Mouse (Mus musculus): ENCODE results near the gene Ggact. TPM values are rescaled to one million over a fixed set of nuclear protein-coding genes. Genes with fewer than 3 reads are reported as not detected.

Ggact gene
- polyA plus RNA-seq, 1 experiment from 2014 or later = 10.5 TPM

- H3K4me1 ChIP-seq (ENCODE audit: control insufficient read depth, insufficient read depth, low read length) = no peaks in the 10 kb centered on the region
- no peak overlapping the region for H3K9ac ChIP-seq (ENCODE audit: low read length)
- DNase-seq (ENCODE audit: low spot score) (no peak), ATAC-seq (ENCODE audit: insufficient number of reproducible peaks, low FRiP score, low TSS enrichment, low read depth) (no peak)
- no peak overlapping the region for H3K4me2 ChIP-seq (ENCODE audit: low read depth, severe bottlenecking)
- H3K27me3 ChIP-seq (ENCODE audit: control insufficient read depth, insufficient read depth, low read length) = no peaks in the 10 kb centered on the region
- H3K4me3 ChIP-seq (ENCODE audit: low read depth, low read length) = no peak overlapping the region
- H3K9me3 ChIP-seq (ENCODE audit: control insufficient read depth, low read length) = no peaks in the 10 kb centered on the region
- WGBS = 93% methylated on average over 1 of the region's 1 CpGs
- H3K36me3 ChIP-seq (ENCODE audit: control insufficient read depth, insufficient read depth, low read length) = no peaks in the 10 kb centered on the region; the same call in 1 of the 2 replicates
- H3K27ac ChIP-seq (replicated peaks; ENCODE audit: low read depth, low read length) = no peak overlapping the region
These were observed 8.6 kb downstream of the Ggact start for GRCm38 (mm10) chr14:122905007-122905406.

GRCm38 (mm10) chr14:122903923-122904351 lies 9.6 kb downstream of the Ggact start:
- no peaks in the 10 kb centered on the region; the same call in 1 of the 2 replicates for H3K36me3 ChIP-seq (ENCODE audit: control insufficient read depth, insufficient read depth, low read length)
- H3K9me3 ChIP-seq (ENCODE audit: control insufficient read depth, low read length) = no peaks in the 10 kb centered on the region
- no peaks in the 10 kb centered on the region for H3K27me3 ChIP-seq (ENCODE audit: control insufficient read depth, insufficient read depth, low read length)
- H3K9ac ChIP-seq (ENCODE audit: low read length) = no peak overlapping the region
- H3K27ac ChIP-seq (replicated peaks; ENCODE audit: low read depth, low read length) = no peak overlapping the region
- H3K4me3 ChIP-seq (ENCODE audit: low read depth, low read length) = no peak overlapping the region
- 78% methylated on average over 2 of the region's 2 CpGs for WGBS
- ATAC-seq (ENCODE audit: insufficient number of reproducible peaks, low FRiP score, low TSS enrichment, low read depth) = no peak
- DNase-seq (ENCODE audit: low spot score) = no peak
- H3K4me2 ChIP-seq (ENCODE audit: low read depth, severe bottlenecking) = no peak overlapping the region
- H3K4me1 ChIP-seq (ENCODE audit: control insufficient read depth, insufficient read depth, low read length) = no peaks in the 10 kb centered on the region

- DNase-seq (ENCODE audit: low spot score) = no peak
- Histone ChIP-seq H3K36me3 (ENCODE audit: control insufficient read depth, insufficient read depth, low read length) (no peaks in the 10 kb centered on the region; the same call in 1 of the 2 replicates), H3K27ac (replicated peaks; ENCODE audit: low read depth, low read length) (no peak overlapping the region; the same call in 1 of the 2 replicates), H3K9me3 (ENCODE audit: control insufficient read depth, low read length) (no peaks in the 10 kb centered on the region), H3K4me2 (ENCODE audit: low read depth, severe bottlenecking) (no peak overlapping the region), H3K4me1 (ENCODE audit: control insufficient read depth, insufficient read depth, low read length) (no peaks in the 10 kb centered on the region), H3K4me3 (ENCODE audit: low read depth, low read length) (no peak overlapping the region), H3K27me3 (ENCODE audit: control insufficient read depth, insufficient read depth, low read length) (no peaks in the 10 kb centered on the region), H3K9ac (ENCODE audit: low read length) (no peak overlapping the region)
- no peak for ATAC-seq (ENCODE audit: insufficient number of reproducible peaks, low FRiP score, low TSS enrichment, low read depth)
- WGBS = 79% methylated on average over 4 of the region's 4 CpGs
These were observed 10.7 kb downstream of the Ggact start for GRCm38 (mm10) chr14:122902884-122903283.

GRCm38 (mm10) chr14:122902136-122902535 lies 11.4 kb downstream of the Ggact start:
- Histone ChIP-seq H3K4me3 (ENCODE audit: low read depth, low read length) (no peak overlapping the region), H3K27ac (replicated peaks; ENCODE audit: low read depth, low read length) (no peak overlapping the region), H3K9ac (ENCODE audit: low read length) (no peak overlapping the region), H3K4me2 (ENCODE audit: low read depth, severe bottlenecking) (no peak overlapping the region), H3K36me3 (ENCODE audit: control insufficient read depth, insufficient read depth, low read length) (no peaks in the 10 kb centered on the region; the same call in 1 of the 2 replicates), H3K4me1 (ENCODE audit: control insufficient read depth, insufficient read depth, low read length) (no peaks in the 10 kb centered on the region), H3K27me3 (ENCODE audit: control insufficient read depth, insufficient read depth, low read length) (no peaks in the 10 kb centered on the region), H3K9me3 (ENCODE audit: control insufficient read depth, low read length) (no peaks in the 10 kb centered on the region)
- DNase-seq (ENCODE audit: low spot score) (no peak), ATAC-seq (ENCODE audit: insufficient number of reproducible peaks, low FRiP score, low TSS enrichment, low read depth) (no peak)
- 82% methylated on average over 2 of the region's 2 CpGs for WGBS

GRCm38 (mm10) chr14:122901715-122902114 lies 11.8 kb downstream of the Ggact start:
- Histone ChIP-seq H3K27me3 (ENCODE audit: control insufficient read depth, insufficient read depth, low read length) (no peaks in the 10 kb centered on the region), H3K4me3 (ENCODE audit: low read depth, low read length) (no peak overlapping the region), H3K9me3 (ENCODE audit: control insufficient read depth, low read length) (no peaks in the 10 kb centered on the region), H3K27ac (replicated peaks; ENCODE audit: low read depth, low read length) (no peak overlapping the region), H3K36me3 (ENCODE audit: control insufficient read depth, insufficient read depth, low read length) (no peaks in the 10 kb centered on the region; the same call in 1 of the 2 replicates), H3K9ac (ENCODE audit: low read length) (no peak overlapping the region), H3K4me1 (ENCODE audit: control insufficient read depth, insufficient read depth, low read length) (no peaks in the 10 kb centered on the region), H3K4me2 (ENCODE audit: low read depth, severe bottlenecking) (no peak overlapping the region)
- DNase-seq (ENCODE audit: low spot score) (no peak), ATAC-seq (ENCODE audit: insufficient number of reproducible peaks, low FRiP score, low TSS enrichment, low read depth) (no peak)
- 79% methylated on average over 2 of the region's 2 CpGs for WGBS

- ATAC-seq (ENCODE audit: insufficient number of reproducible peaks, low FRiP score, low TSS enrichment, low read depth) = no peak
- no peaks in the 10 kb centered on the region; the same call in 1 of the 2 replicates for H3K36me3 ChIP-seq (ENCODE audit: control insufficient read depth, insufficient read depth, low read length)
- WGBS = 88% methylated on average over 3 of the region's 3 CpGs
These were observed 12.4 kb downstream of the Ggact start for GRCm38 (mm10) chr14:122901177-122901576.

GRCm38 (mm10) chr14:122900679-122901078 lies 12.9 kb downstream of the Ggact start:
- Histone ChIP-seq H3K4me3 (ENCODE audit: low read depth, low read length) (no peak overlapping the region), H3K27me3 (ENCODE audit: control insufficient read depth, insufficient read depth, low read length) (no peaks in the 10 kb centered on the region), H3K9me3 (ENCODE audit: control insufficient read depth, low read length) (no peaks in the 10 kb centered on the region), H3K4me1 (ENCODE audit: control insufficient read depth, insufficient read depth, low read length) (no peaks in the 10 kb centered on the region), H3K9ac (ENCODE audit: low read length) (no peak overlapping the region), H3K36me3 (ENCODE audit: control insufficient read depth, insufficient read depth, low read length) (no peaks in the 10 kb centered on the region; the same call in 1 of the 2 replicates), H3K27ac (replicated peaks; ENCODE audit: low read depth, low read length) (no peak overlapping the region), H3K4me2 (ENCODE audit: low read depth, severe bottlenecking) (no peak overlapping the region)
- DNase-seq (ENCODE audit: low spot score) (no peak), ATAC-seq (ENCODE audit: insufficient number of reproducible peaks, low FRiP score, low TSS enrichment, low read depth) (peak; percentile 62; the same call in 1 of the 2 replicates)

More at GRCm38 (mm10) chr14:122901177-122901576, 12.4 kb downstream of the Ggact start:
- H3K4me2 ChIP-seq (ENCODE audit: low read depth, severe bottlenecking) = no peak overlapping the region
- no peaks in the 10 kb centered on the region for H3K9me3 ChIP-seq (ENCODE audit: control insufficient read depth, low read length)
- DNase-seq (ENCODE audit: low spot score) = no peak
- H3K4me3 ChIP-seq (ENCODE audit: low read depth, low read length) = no peak overlapping the region
- no peaks in the 10 kb centered on the region for H3K4me1 ChIP-seq (ENCODE audit: control insufficient read depth, insufficient read depth, low read length)
- H3K9ac ChIP-seq (ENCODE audit: low read length) = no peak overlapping the region
- H3K27ac ChIP-seq (replicated peaks; ENCODE audit: low read depth, low read length) = no peak overlapping the region
- no peaks in the 10 kb centered on the region for H3K27me3 ChIP-seq (ENCODE audit: control insufficient read depth, insufficient read depth, low read length)

GRCm38 (mm10) chr14:122898550-122898949 lies 15.0 kb downstream of the Ggact start:
- Histone ChIP-seq H3K36me3 (ENCODE audit: control insufficient read depth, insufficient read depth, low read length) (no peaks in the 10 kb centered on the region; the same call in 1 of the 2 replicates), H3K4me3 (ENCODE audit: low read depth, low read length) (no peak overlapping the region), H3K27ac (replicated peaks; ENCODE audit: low read depth, low read length) (no peak overlapping the region), H3K4me1 (ENCODE audit: control insufficient read depth, insufficient read depth, low read length) (no peaks in the 10 kb centered on the region), H3K9me3 (ENCODE audit: control insufficient read depth, low read length) (no peaks in the 10 kb centered on the region), H3K4me2 (ENCODE audit: low read depth, severe bottlenecking) (no peak overlapping the region), H3K27me3 (ENCODE audit: control insufficient read depth, insufficient read depth, low read length) (no peaks in the 10 kb centered on the region), H3K9ac (ENCODE audit: low read length) (no peak overlapping the region)
- DNase-seq (ENCODE audit: low spot score) = no peak
- no peak for ATAC-seq (ENCODE audit: insufficient number of reproducible peaks, low FRiP score, low TSS enrichment, low read depth)

- Histone ChIP-seq H3K36me3 (ENCODE audit: control insufficient read depth, insufficient read depth, low read length) (no peaks in the 10 kb centered on the region; the same call in 1 of the 2 replicates), H3K4me3 (ENCODE audit: low read depth, low read length) (no peak overlapping the region), H3K27me3 (ENCODE audit: control insufficient read depth, insufficient read depth, low read length) (no peaks in the 10 kb centered on the region), H3K27ac (replicated peaks; ENCODE audit: low read depth, low read length) (no peak overlapping the region), H3K9ac (ENCODE audit: low read length) (no peak overlapping the region), H3K4me2 (ENCODE audit: low read depth, severe bottlenecking) (no peak overlapping the region), H3K4me1 (ENCODE audit: control insufficient read depth, insufficient read depth, low read length) (no peaks in the 10 kb centered on the region), H3K9me3 (ENCODE audit: control insufficient read depth, low read length) (no peaks in the 10 kb centered on the region)
- 95% methylated on average over 1 of the region's 1 CpGs for WGBS
- ATAC-seq (ENCODE audit: insufficient number of reproducible peaks, low FRiP score, low TSS enrichment, low read depth) (no peak), DNase-seq (ENCODE audit: low spot score) (no peak)
These were observed 17.5 kb downstream of the Ggact start for GRCm38 (mm10) chr14:122896106-122896505.

All from limb, embryonic 11.5 days (tissue).